Mouse (Mus musculus) ES-E14 (cell line): Measurements from ENCODE around the gene Gcdh. TPM values are rescaled to one million over a fixed set of nuclear protein-coding genes. Genes with fewer than 3 reads are reported as not detected.

Source experiments
- DNase-seq: peaks from one replicate; pipeline ENCODE4 v3.0.0-alpha.2; 2013; ENCODE audit warnings: low read depth, low spot score
- H3K27ac ChIP-seq: 2 replicates; pipeline ENCODE4 v1.5.1; 2012; ENCODE audit warnings: low read depth, mild to moderate bottlenecking, low read length, moderate library complexity, mixed read lengths; ENCODE audit not compliant: poor library complexity, insufficient read depth, severe bottlenecking
- H3K36me3 ChIP-seq: 2 replicates; pipeline ENCODE4 v1.6.1; 2012; ENCODE audit warnings: mild to moderate bottlenecking, low read length, moderate library complexity, mixed read lengths; ENCODE audit not compliant: control insufficient read depth, poor library complexity, insufficient read depth, severe bottlenecking
- H3K4me1 ChIP-seq, 2 experiments: fragments of 150-350 bp in 1 of 2; sonication (generic) in 1 of 2; 2 replicates each; pipeline ENCODE4 v1.6.1; 2012; ENCODE audit warnings: low read length in 2 of 2, mild to moderate bottlenecking in 1 of 2, mixed read lengths in 1 of 2; ENCODE audit not compliant: control insufficient read depth in 2 of 2, insufficient read depth in 2 of 2, poor library complexity in 1 of 2
- H3K4me3 ChIP-seq, 2 experiments: fragments of 150-350 bp in 1 of 2; sonication (generic) in 1 of 2; 2 replicates each; pipeline ENCODE4 v1.5.1; 2012; ENCODE audit warnings: low read length in 2 of 2, low read depth in 1 of 2, mild to moderate bottlenecking in 1 of 2, mixed read lengths in 1 of 2; ENCODE audit not compliant: insufficient read depth in 1 of 2, poor library complexity in 1 of 2, severe bottlenecking in 1 of 2
- H3K9ac ChIP-seq: 2 replicates; pipeline ENCODE4 v1.6.1; 2012; ENCODE audit warnings: low read depth, mild to moderate bottlenecking, low read length, mixed read lengths; ENCODE audit not compliant: poor library complexity, insufficient read depth, severe bottlenecking
- H3K9me3 ChIP-seq: fragments of 150-350 bp; sonication (generic); 2 replicates; pipeline ENCODE4 v1.6.1; 2012; ENCODE audit warnings: low read depth, mild to moderate bottlenecking, low read length; ENCODE audit not compliant: control insufficient read depth, insufficient read depth
- CHD2 ChIP-seq: IDR thresholded peaks from 2 replicates; pipeline ENCODE4 v1.6.1; 2014; ENCODE audit warnings: mild to moderate bottlenecking, low read depth, low read length, inconsistent platforms
- HCFC1 ChIP-seq: IDR thresholded peaks from 2 replicates; pipeline ENCODE4 v1.6.1; 2012; ENCODE audit warnings: low read length, inconsistent platforms, borderline replicate concordance; ENCODE audit not compliant: insufficient read depth
- MAFK ChIP-seq: IDR thresholded peaks from 2 replicates; pipeline ENCODE4 v1.6.1; 2014; ENCODE audit warnings: mild to moderate bottlenecking, low read depth, low read length, inconsistent platforms; ENCODE audit not compliant: insufficient read depth
- ZC3H11A ChIP-seq: IDR thresholded peaks from 2 replicates; pipeline ENCODE4 v1.6.1; 2012; ENCODE audit warnings: low read depth, mild to moderate bottlenecking, inconsistent platforms, low read length, borderline replicate concordance
- ZNF384 ChIP-seq: IDR thresholded peaks from 2 replicates; pipeline ENCODE4 v1.6.1; 2012; ENCODE audit warnings: low read depth, low read length, inconsistent platforms
- in situ Hi-C, 2 experiments: fragments of 600-800 bp; cut with MboI; formaldehyde crosslinking; loops; one replicate each; pipeline ENCODE4 v1.15.1; 2025; ENCODE audit warnings: low sequenced_read_pairs in 2 of 2, inconsistent platforms in 1 of 2; ENCODE audit not compliant: unreplicated experiment in 2 of 2
- total RNA-seq: library from RNA; depleted of rRNA; stranded (reverse); fragments of 300-350 nt; gene quantifications from 2 replicates; pipeline ENCODE4 v1.2.3, GENCODE M21; 2012

Gene Gcdh
- total RNA-seq, 1 experiment, result 36.3 TPM

DNA sequence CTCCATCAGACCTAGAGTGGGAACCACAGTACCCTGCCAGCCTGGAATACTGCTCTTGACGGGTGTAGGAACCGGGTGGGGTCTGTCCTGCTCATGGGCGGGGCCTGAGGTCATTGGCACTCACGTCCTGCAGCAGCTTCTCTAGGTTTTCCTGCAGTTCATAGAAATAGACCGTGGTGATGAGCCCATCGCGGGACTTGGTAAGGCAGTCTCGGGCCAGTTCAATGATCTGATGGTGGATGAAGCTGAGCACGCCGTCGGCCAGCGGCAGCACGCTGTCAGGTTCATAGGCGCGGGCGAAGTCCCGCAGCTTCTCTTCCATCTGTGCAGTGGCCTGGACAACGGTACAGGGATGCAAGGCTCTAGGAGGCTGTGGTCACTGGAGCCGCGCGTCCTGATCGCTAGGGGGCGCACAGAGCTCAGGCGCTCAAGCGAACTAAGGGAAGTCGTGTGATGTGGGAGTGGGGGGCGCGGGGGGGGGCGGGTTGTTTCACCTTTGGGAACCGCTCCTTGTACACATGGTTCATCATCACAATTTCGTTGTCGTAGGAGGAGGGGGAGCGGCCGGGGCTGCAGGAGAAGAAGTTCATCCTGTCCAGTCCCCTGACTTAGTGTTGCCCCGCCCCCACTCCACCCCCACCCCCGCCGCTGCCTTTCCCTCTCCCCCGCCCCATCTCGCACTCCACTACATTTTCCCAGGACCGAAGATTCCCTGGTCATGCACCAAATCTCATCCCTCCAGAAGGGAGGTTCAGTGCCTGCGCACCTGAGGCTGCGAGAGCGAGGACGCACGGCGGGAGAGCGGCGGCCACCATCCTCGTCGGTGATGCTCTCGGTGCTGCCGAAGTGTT is 35.0 kb upstream of the Gcdh start:
- Histone ChIP-seq H3K27ac (no peak overlapping the region), H3K36me3 (no peaks in the 10 kb centered on the region), H3K4me1 (peaks cover 0 to 6% of the 10 kb centered on the region in 2 experiments; a peak in 1 of 4 replicates), H3K9ac (no peak overlapping the region), H3K4me3 (peak overlapping the region; percentile 60 to 65), H3K9me3 (no peaks in the 10 kb centered on the region)
- in situ Hi-C loops, result no loop called here
- TF ChIP-seq ZC3H11A, result no peak
- TF ChIP-seq ZNF384, result no peak
- TF ChIP-seq MAFK, result no peak
- DNase-seq, result no peak

DNA sequence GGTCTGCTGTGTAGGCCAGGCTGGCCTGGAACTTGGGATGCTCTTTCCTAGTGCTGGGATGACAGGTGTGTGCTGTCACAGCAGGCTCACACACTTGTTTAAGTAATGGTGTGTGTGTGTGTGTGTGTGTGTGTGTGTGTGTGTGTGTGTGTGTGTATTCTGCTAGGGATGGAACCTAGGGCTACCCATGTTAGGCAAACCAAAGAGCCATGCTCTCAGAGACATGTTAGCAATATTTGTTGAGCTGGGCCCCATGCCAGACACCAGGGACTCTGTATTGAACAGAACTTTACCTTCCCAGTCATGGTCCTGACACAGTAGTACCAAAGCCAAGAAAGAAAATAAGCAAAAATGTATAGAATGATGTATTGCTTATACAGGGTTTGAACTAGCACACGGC is 33.8 kb upstream of the Gcdh start:
- H3K27ac ChIP-seq, result no peak overlapping the region
- no peak overlapping the region for H3K4me3 ChIP-seq
- H3K9ac ChIP-seq, result no peak overlapping the region
- DNase-seq, result no peak
- no peaks in the 10 kb centered on the region for H3K36me3 ChIP-seq
- peaks cover 0 to 7% of the 10 kb centered on the region in 2 experiments; a peak in 1 of 4 replicates for H3K4me1 ChIP-seq
- no peaks in the 10 kb centered on the region for H3K9me3 ChIP-seq
- no peak for TF ChIP-seq CHD2
- in situ Hi-C loops, result no loop called here

DNA sequence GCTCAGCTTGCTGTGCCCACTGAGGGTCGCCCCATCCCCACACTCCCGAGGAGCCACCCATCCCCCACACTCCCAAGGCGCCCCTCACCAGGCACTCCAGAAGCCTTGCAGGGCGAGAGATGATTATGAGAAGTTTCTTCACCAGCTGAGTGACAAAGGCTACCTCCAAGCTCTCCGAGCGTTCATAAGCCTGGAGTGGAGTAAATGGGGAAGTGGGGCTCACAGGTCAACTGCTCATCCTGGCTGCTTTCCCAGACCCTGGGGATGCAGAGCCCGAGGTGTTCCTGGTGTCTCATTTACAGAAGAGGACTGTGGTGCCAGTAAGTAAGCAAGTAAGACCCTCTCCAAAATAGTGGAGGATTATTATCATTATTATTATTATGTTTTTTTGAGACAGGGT is 31.8 kb upstream of the Gcdh start:
- no peak for DNase-seq
- H3K9ac ChIP-seq, result no peak overlapping the region
- TF ChIP-seq MAFK (no peak), HCFC1 (no peak), ZC3H11A (no peak), ZNF384 (no peak), CHD2 (no peak)
- no peak overlapping the region for H3K4me3 ChIP-seq
- in situ Hi-C loops, result no loop called here
- H3K4me1 ChIP-seq, result peaks cover 0 to 7% of the 10 kb centered on the region in 2 experiments; a peak in 1 of 4 replicates
- no peak overlapping the region for H3K27ac ChIP-seq
- no peaks in the 10 kb centered on the region for H3K9me3 ChIP-seq
- peaks cover 9% of the 10 kb centered on the region for H3K36me3 ChIP-seq

DNA sequence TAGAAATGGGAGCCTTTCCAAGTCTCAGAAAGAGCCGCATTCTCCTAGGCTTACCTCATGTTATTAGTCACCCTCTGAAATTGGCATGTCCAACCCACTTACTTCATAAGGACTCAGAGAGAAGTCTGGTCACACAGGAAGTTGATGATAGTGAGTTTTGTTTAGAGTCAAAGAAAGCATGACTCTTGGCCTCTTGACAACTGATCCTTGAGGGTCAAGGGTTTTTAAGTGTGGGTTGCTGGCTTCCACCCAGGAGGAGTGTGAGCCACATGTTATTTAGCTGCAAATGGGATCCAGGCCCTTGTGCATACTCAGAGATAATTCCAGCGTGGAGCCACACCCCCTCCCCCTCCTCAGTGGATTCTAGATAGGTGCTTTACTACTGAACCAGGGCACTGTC is 27.9 kb upstream of the Gcdh start:
- in situ Hi-C loops, result no loop called here
- no peak for DNase-seq
- Histone ChIP-seq H3K4me1 (peaks cover 3 to 14% of the 10 kb centered on the region in 2 experiments; a peak in 3 of 4 replicates), H3K9ac (no peak overlapping the region), H3K27ac (no peak overlapping the region), H3K9me3 (no peaks in the 10 kb centered on the region), H3K36me3 (peaks cover 19% of the 10 kb centered on the region), H3K4me3 (no peak overlapping the region)
- no peak for TF ChIP-seq CHD2
- no peak for TF ChIP-seq ZNF384
- no peak for TF ChIP-seq MAFK
- no peak for TF ChIP-seq HCFC1
- no peak for TF ChIP-seq ZC3H11A

DNA sequence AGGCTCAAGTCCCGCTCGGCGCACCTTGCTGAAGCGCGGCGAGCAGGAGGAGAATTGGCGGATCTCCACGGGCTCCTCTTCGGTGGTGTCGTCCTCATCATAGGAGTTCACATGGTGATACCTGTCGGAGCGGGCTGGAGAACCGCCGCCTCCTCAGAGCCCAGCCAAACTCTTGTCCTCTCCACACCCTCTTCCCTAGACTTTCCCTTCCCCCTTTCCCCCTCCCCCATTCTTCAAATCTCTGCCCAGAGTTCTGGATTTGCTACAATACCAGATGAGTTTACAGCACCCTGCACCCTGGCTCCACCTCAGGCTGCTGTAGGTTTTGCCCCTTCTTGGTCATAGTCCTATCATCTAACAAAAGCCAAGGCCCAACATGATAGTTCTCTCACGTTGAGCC is 24.9 kb upstream of the Gcdh start:
- no peak overlapping the region for H3K9ac ChIP-seq

More for the DNA sequence above, 24.9 kb upstream of the Gcdh start:
- Histone ChIP-seq H3K4me1 (peaks cover 3 to 17% of the 10 kb centered on the region in 2 experiments; a peak in 3 of 4 replicates), H3K36me3 (peaks cover 27% of the 10 kb centered on the region), H3K27ac (0 out of 2 replicates have a peak overlapping the region, but pooled peaks have one; percentile 10), H3K4me3 (peak overlapping the region; percentile 13 to 15; a peak in 2 of 4 replicates), H3K9me3 (no peaks in the 10 kb centered on the region)
- no peak for DNase-seq
- in situ Hi-C loops, result no loop called here
- TF ChIP-seq ZNF384 (no peak), HCFC1 (no peak), MAFK (no peak), CHD2 (no peak), ZC3H11A (no peak)
